19 mouse cellular contexts compared by ENCODE assay signal in genomic region chr11:24341650-24342049, GRCm38 (mm10).
DNase-seq lines count a peak whose midpoint lies in the region; TF ChIP-seq lines count a peak whose summit lies in the region.
"Had no signal": no experiment of that assay in that cellular context is flagged by ENCODE, and none has a peak within 500 bp of the region (broad histone marks: within the 10 kb centered on the region; RNA-seq: fewer than 3 reads in every experiment).

No protein-coding gene starts in this region.

- no peak overlapping the region for H3K27ac ChIP-seq in liver, adult 2 months (replicated peaks; ENCODE audit: insufficient read depth, low read depth, low read length)
- H3K27ac ChIP-seq in ES-E14 (ENCODE audit: insufficient read depth, low read depth, low read length, poor library complexity, severe bottlenecking) (no peak overlapping the region), MEL (ENCODE audit: control insufficient read depth, low read depth, low read length) (no peak overlapping the region)
- H3K27ac ChIP-seq: embryonic facial prominence, embryonic 12.5 days; forebrain, embryonic 10.5 days; forebrain, embryonic 12.5 days had no signal

- 24% methylated on average over 3 of the region's 3 CpGs for WGBS in liver, adult 2 months

- H3K9me3 ChIP-seq in ES-E14 (ENCODE audit: control insufficient read depth, insufficient read depth, low read depth, low read length): no peaks in the 10 kb centered on the region
- H3K9me3 ChIP-seq in MEL (replicated peaks; ENCODE audit: insufficient read depth, low read length): no peaks in the 10 kb centered on the region
- H3K9me3 ChIP-seq: embryonic facial prominence, embryonic 12.5 days; forebrain, embryonic 10.5 days; forebrain, embryonic 12.5 days; G1E had no signal

- in situ Hi-C loops in ES-E14 (cut with MboI; ENCODE audit: low sequenced_read_pairs in 2 of 2, unreplicated experiment in 2 of 2): no loop called here

- H3K36me3 ChIP-seq in liver, adult 2 months (ENCODE audit: control insufficient read depth, insufficient read depth, low read length): no peaks in the 10 kb centered on the region
- H3K36me3 ChIP-seq in ES-E14 (ENCODE audit: control insufficient read depth, insufficient read depth, low read length, poor library complexity, severe bottlenecking) (no peaks in the 10 kb centered on the region), MEL (ENCODE audit: control insufficient read depth in 1 of 2, insufficient read depth in 2 of 2, low read length in 2 of 2) (peaks cover 0 to 3% of the 10 kb centered on the region in 2 experiments; a peak in 2 of 4 replicates)
- H3K36me3 ChIP-seq: embryonic facial prominence, embryonic 12.5 days; forebrain, embryonic 10.5 days; forebrain, embryonic 12.5 days; G1E had no signal

- TF ChIP-seq CTCF in liver, adult 2 months (IDR thresholded peaks at IDR 0.05; ENCODE audit: low read depth, low read length): no peak
- no peak for TF ChIP-seq CTCF in MEL (IDR thresholded peaks at IDR 0.05 in 2 of 3, conservative IDR thresholded peaks at IDR 0.05 in 1 of 3; ENCODE audit: control insufficient read depth in 1 of 3, insufficient read depth in 1 of 3, low read depth in 2 of 3, low read length in 3 of 3, poor library complexity in 1 of 3, severe bottlenecking in 1 of 3)

- DNase-seq in liver, adult 2 months (ENCODE audit: extremely low read depth, low read depth, low spot score): peak; percentile 71
- DNase-seq in liver: no peak
- no peak for DNase-seq in ES-E14 (ENCODE audit: low read depth, low spot score)
- no peak for DNase-seq in MEL (ENCODE audit: low read depth, low spot score)
- no peak for DNase-seq in heart, postnatal 25 days (ENCODE audit: low spot score)
- DNase-seq: adrenal gland, adult 2 months; adrenal gland, postnatal 10 days; adrenal gland, postnatal 25 days; cerebellum, adult 11 months; cerebellum, adult 18-20 months; cerebellum, adult 8-10 months; cerebellum, adult 9-11 months; cerebellum, postnatal 36 days; embryo, embryonic 11 days had no signal

- peaks cover 8% of the 10 kb centered on the region; the same call in 1 of the 2 replicates for H3K4me1 ChIP-seq in liver, adult 2 months (ENCODE audit: control insufficient read depth, insufficient read depth, low read length)
- H3K4me1 ChIP-seq in ES-E14 (ENCODE audit: control insufficient read depth in 2 of 2, insufficient read depth in 2 of 2, low read length in 2 of 2, poor library complexity in 1 of 2): no peaks in the 10 kb centered on the region
- H3K4me1 ChIP-seq in MEL (ENCODE audit: control insufficient read depth in 1 of 2, insufficient read depth in 2 of 2, low read length in 2 of 2): peaks cover 0 to 3% of the 10 kb centered on the region in 2 experiments; a peak in 1 of 4 replicates

- TF ChIP-seq RAD21 in MEL (IDR thresholded peaks at IDR 0.05; ENCODE audit: low read depth, low read length): no peak

- H3K4me3 ChIP-seq in liver, adult 2 months (ENCODE audit: insufficient read depth, low read depth, low read length): no peak overlapping the region
- no peak overlapping the region for H3K4me3 ChIP-seq in ES-E14 (ENCODE audit: insufficient read depth in 1 of 2, low read depth in 1 of 2, low read length in 2 of 2, poor library complexity in 1 of 2, severe bottlenecking in 1 of 2)
- H3K4me3 ChIP-seq in MEL (ENCODE audit: control insufficient read depth in 1 of 2, insufficient read depth in 1 of 2, low read depth in 2 of 2, low read length in 2 of 2): peak overlapping the region; percentile 24 to 56; a peak in 2 of 4 replicates
- H3K4me3 ChIP-seq: embryonic facial prominence, embryonic 12.5 days; erythroblast, embryonic 14.5 days; forebrain, embryonic 10.5 days; forebrain, embryonic 12.5 days had no signal

- TF ChIP-seq POLR2A in liver, adult 2 months (IDR thresholded peaks at IDR 0.05; ENCODE audit: extremely low read depth, insufficient read depth, low read length): no peak
- no peak for TF ChIP-seq POLR2A in MEL (IDR thresholded peaks at IDR 0.05; ENCODE audit: control insufficient read depth in 1 of 2, insufficient read depth in 1 of 2, low read depth in 1 of 2, low read length in 2 of 2, poor library complexity in 1 of 2)

- intact Hi-C loops in heart, postnatal 25 days (cut with DNase I): no loop called here

- TF ChIP-seq EP300 in MEL (IDR thresholded peaks at IDR 0.05; ENCODE audit: low read depth in 1 of 2, low read length in 2 of 2): no peak

- H3K9ac ChIP-seq in liver, adult 2 months (ENCODE audit: low read depth, low read length): no peak overlapping the region
- no peak overlapping the region for H3K9ac ChIP-seq in ES-E14 (ENCODE audit: insufficient read depth, low read depth, low read length, poor library complexity, severe bottlenecking)
- H3K9ac ChIP-seq in MEL (ENCODE audit: control insufficient read depth, low read depth, low read length, poor library complexity, severe bottlenecking): no peak overlapping the region
- H3K9ac ChIP-seq: embryonic facial prominence, embryonic 12.5 days; forebrain, embryonic 12.5 days had no signal

- H3K79me2 ChIP-seq in liver, adult 2 months (ENCODE audit: control insufficient read depth, insufficient read depth, low read length): no peaks in the 10 kb centered on the region
- no peaks in the 10 kb centered on the region for H3K79me2 ChIP-seq in MEL (ENCODE audit: control insufficient read depth, insufficient read depth, low read length, poor library complexity)

- no peaks in the 10 kb centered on the region for H3K27me3 ChIP-seq in liver, adult 2 months (ENCODE audit: control insufficient read depth, insufficient read depth, low read length)
- H3K27me3 ChIP-seq in MEL (ENCODE audit: control insufficient read depth in 1 of 2, insufficient read depth in 2 of 2, low read length in 2 of 2): peaks cover 1 to 4% of the 10 kb centered on the region in 2 experiments; a peak in 2 of 4 replicates
- H3K27me3 ChIP-seq: embryonic facial prominence, embryonic 12.5 days; forebrain, embryonic 12.5 days had no signal

TF ChIP-seq in ES-E14, 5 proteins besides CTCF, POLR2A, EP300 and RAD21:
- TF ChIP-seq CHD2 (IDR thresholded peaks at IDR 0.05; ENCODE audit: low read depth, low read length) (no peak), MAFK (IDR thresholded peaks at IDR 0.05; ENCODE audit: insufficient read depth, low read depth, low read length) (no peak), ZNF384 (IDR thresholded peaks at IDR 0.05; ENCODE audit: low read depth, low read length) (peak; percentile 43; the same call in 1 of the 2 replicates), HCFC1 (IDR thresholded peaks at IDR 0.05; ENCODE audit: borderline replicate concordance, insufficient read depth, low read length) (no peak), ZC3H11A (IDR thresholded peaks at IDR 0.05; ENCODE audit: borderline replicate concordance, low read depth, low read length) (no peak)

TF ChIP-seq in MEL, 35 proteins besides CTCF, POLR2A, EP300 and RAD21:
- TF ChIP-seq ZNF384 (IDR thresholded peaks at IDR 0.05; ENCODE audit: low read depth, low read length): peak; percentile 66
- TF ChIP-seq USF1 (IDR thresholded peaks at IDR 0.05; ENCODE audit: low read depth, low read length): peak; percentile 40; the same call in 1 of the 2 replicates
- TF ChIP-seq ZKSCAN1 (IDR thresholded peaks at IDR 0.05; ENCODE audit: low read depth, low read length): no peak
TF ChIP-seq in MEL: peak in this region for 2.

Comparison
In these comparisons a context has a peak if more than half of its experiments do, and no peak if none do; other contexts are left out.
1. H3K4me3 ChIP-seq: peak in MEL (2 of 2); none in liver, adult 2 months (single experiment) and ES-E14 (0 of 2).